Comparison of ENCODE assay signal across 18 mouse cellular contexts in genomic region chr2:6507071-6507470, GRCm38 (mm10).
DNase-seq lines count a peak whose midpoint lies in the region; ATAC-seq and TF ChIP-seq lines count a peak whose summit lies in the region.
"Had no signal": no experiment of that assay in that cellular context is flagged by ENCODE, and none has a peak within 500 bp of the region (broad histone marks: within the 10 kb centered on the region; RNA-seq: fewer than 3 reads in every experiment).

No protein-coding gene starts in this region.

- 0 out of 2 replicates have a peak overlapping the region, but pooled peaks have one; percentile 11 for H3K27ac ChIP-seq in forebrain, embryonic 10.5 days
- no peak overlapping the region for H3K27ac ChIP-seq in forebrain, embryonic 13.5 days
- no peak overlapping the region for H3K27ac ChIP-seq in hindbrain, embryonic 16.5 days (ENCODE audit: low read depth, low read length)
- no peak overlapping the region for H3K27ac ChIP-seq in hindbrain, embryonic 10.5 days
- H3K27ac ChIP-seq in limb, embryonic 14.5 days (replicated peaks; ENCODE audit: low read depth, low read length): 0 out of 2 replicates have a peak overlapping the region, but pooled peaks have one; percentile 13
- H3K27ac ChIP-seq: gastrocnemius, adult 2 months; intestine, embryonic 15.5 days; limb, embryonic 15.5 days; macrophage had no signal

- H3K9me3 ChIP-seq in forebrain, embryonic 10.5 days: no peaks in the 10 kb centered on the region
- no peaks in the 10 kb centered on the region for H3K9me3 ChIP-seq in forebrain, embryonic 13.5 days (replicated peaks)
- H3K9me3 ChIP-seq in hindbrain, embryonic 16.5 days (ENCODE audit: control insufficient read depth, low read length): no peaks in the 10 kb centered on the region
- H3K9me3 ChIP-seq in hindbrain, embryonic 10.5 days: no peaks in the 10 kb centered on the region
- H3K9me3 ChIP-seq in limb, embryonic 14.5 days (ENCODE audit: control insufficient read depth, low read length): no peaks in the 10 kb centered on the region
- H3K9me3 ChIP-seq: intestine, embryonic 15.5 days; limb, embryonic 15.5 days; midbrain, embryonic 12.5 days had no signal

- H3K4me1 ChIP-seq in forebrain, embryonic 10.5 days: peaks cover 14% of the 10 kb centered on the region
- H3K4me1 ChIP-seq in forebrain, embryonic 13.5 days: peaks cover 9% of the 10 kb centered on the region
- H3K4me1 ChIP-seq in hindbrain, embryonic 16.5 days (ENCODE audit: control insufficient read depth, insufficient read depth, low read depth, low read length): peaks cover 7% of the 10 kb centered on the region
- peaks cover 9% of the 10 kb centered on the region for H3K4me1 ChIP-seq in hindbrain, embryonic 10.5 days (replicated peaks)
- peaks cover 24% of the 10 kb centered on the region for H3K4me1 ChIP-seq in limb, embryonic 14.5 days (ENCODE audit: control insufficient read depth, insufficient read depth, low read length)
- H3K4me1 ChIP-seq: intestine, embryonic 15.5 days had no signal

- WGBS in forebrain, embryonic 10.5 days: 41% methylated on average over 3 of the region's 3 CpGs
- WGBS in forebrain, embryonic 13.5 days: 62% methylated on average over 3 of the region's 3 CpGs
- 56% methylated on average over 3 of the region's 3 CpGs for WGBS in hindbrain, embryonic 16.5 days
- WGBS in hindbrain, embryonic 10.5 days: 44% methylated on average over 3 of the region's 3 CpGs
- 33% methylated on average over 3 of the region's 3 CpGs for WGBS in limb, embryonic 14.5 days

- no peak overlapping the region for H3K4me3 ChIP-seq in forebrain, embryonic 10.5 days
- no peak overlapping the region for H3K4me3 ChIP-seq in forebrain, embryonic 13.5 days
- no peak overlapping the region for H3K4me3 ChIP-seq in hindbrain, embryonic 16.5 days (ENCODE audit: low read length)
- H3K4me3 ChIP-seq in hindbrain, embryonic 10.5 days: no peak overlapping the region
- no peak overlapping the region for H3K4me3 ChIP-seq in limb, embryonic 14.5 days (replicated peaks; ENCODE audit: low read length)
- H3K4me3 ChIP-seq: gastrocnemius, adult 2 months; intestine, embryonic 15.5 days; limb, embryonic 15.5 days; midbrain, embryonic 12.5 days had no signal

- TF ChIP-seq POLR2A in limb, embryonic 14.5 days (IDR thresholded peaks at IDR 0.05; ENCODE audit: borderline replicate concordance, extremely low read depth, insufficient read depth, insufficient read length): no peak

- no peak overlapping the region for H3K9ac ChIP-seq in forebrain, embryonic 13.5 days
- H3K9ac ChIP-seq in hindbrain, embryonic 16.5 days (ENCODE audit: low read depth, low read length): no peak overlapping the region
- H3K9ac ChIP-seq in limb, embryonic 14.5 days (ENCODE audit: low read depth, low read length, severe bottlenecking): no peak overlapping the region
- H3K9ac ChIP-seq: intestine, embryonic 15.5 days; limb, embryonic 15.5 days; midbrain, embryonic 12.5 days had no signal

- DNase-seq in forebrain, embryonic 10.5 days (ENCODE audit: extremely low spot score, low spot score): no peak
- no peak for DNase-seq in hindbrain, embryonic 10.5 days (ENCODE audit: low spot score)
- DNase-seq in brain, adult 2 months (ENCODE audit: low read depth, low spot score): peak; percentile 56
- no peak for DNase-seq in limb, embryonic 14.5 days (ENCODE audit: low spot score)
- no peak for DNase-seq in cerebellum, postnatal 36 days
- no peak for DNase-seq in natural killer cell, adult 2 months (ENCODE audit: low spot score in 2 of 2)
- DNase-seq: adrenal gland, postnatal 25 days; cerebellum, adult 9-10 months; gastrocnemius, adult 2 months; heart, postnatal 10 days; kidney, postnatal 14 days; lung, adult 18-20 months had no signal

- ATAC-seq in forebrain, embryonic 13.5 days: no peak
- peak; percentile 4; the same call in 1 of the 2 replicates for ATAC-seq in hindbrain, embryonic 16.5 days
- no peak for ATAC-seq in limb, embryonic 14.5 days (ENCODE audit: low FRiP score, low read depth)
- ATAC-seq: intestine, embryonic 15.5 days had no signal

- H3K36me3 ChIP-seq in forebrain, embryonic 10.5 days (replicated peaks): no peaks in the 10 kb centered on the region
- H3K36me3 ChIP-seq in forebrain, embryonic 13.5 days (ENCODE audit: poor library complexity, severe bottlenecking): no peaks in the 10 kb centered on the region
- H3K36me3 ChIP-seq in hindbrain, embryonic 16.5 days (ENCODE audit: control insufficient read depth, insufficient read depth, low read length): no peaks in the 10 kb centered on the region
- H3K36me3 ChIP-seq in hindbrain, embryonic 10.5 days: no peaks in the 10 kb centered on the region
- no peaks in the 10 kb centered on the region for H3K36me3 ChIP-seq in limb, embryonic 14.5 days (ENCODE audit: control insufficient read depth, insufficient read depth, low read length)
- H3K36me3 ChIP-seq: intestine, embryonic 15.5 days; limb, embryonic 15.5 days; midbrain, embryonic 12.5 days had no signal

- no peak overlapping the region for H3K4me2 ChIP-seq in forebrain, embryonic 13.5 days
- no peak overlapping the region for H3K4me2 ChIP-seq in hindbrain, embryonic 16.5 days (ENCODE audit: low read length)
- H3K4me2 ChIP-seq in limb, embryonic 14.5 days (replicated peaks; ENCODE audit: low read depth, low read length, severe bottlenecking): no peak overlapping the region
- H3K4me2 ChIP-seq: intestine, embryonic 15.5 days; limb, embryonic 15.5 days; midbrain, embryonic 12.5 days had no signal

- H3K27me3 ChIP-seq in forebrain, embryonic 10.5 days (ENCODE audit: poor library complexity, severe bottlenecking): no peaks in the 10 kb centered on the region
- H3K27me3 ChIP-seq in forebrain, embryonic 13.5 days: no peaks in the 10 kb centered on the region
- no peaks in the 10 kb centered on the region for H3K27me3 ChIP-seq in hindbrain, embryonic 16.5 days (replicated peaks; ENCODE audit: control insufficient read depth, insufficient read depth, low read length)
- H3K27me3 ChIP-seq in hindbrain, embryonic 10.5 days (ENCODE audit: insufficient read depth, poor library complexity, severe bottlenecking): no peaks in the 10 kb centered on the region
- H3K27me3 ChIP-seq in limb, embryonic 14.5 days (ENCODE audit: control insufficient read depth, insufficient read depth, low read length): no peaks in the 10 kb centered on the region
- H3K27me3 ChIP-seq: intestine, embryonic 15.5 days; limb, embryonic 15.5 days; midbrain, embryonic 12.5 days had no signal

Comparison
In these comparisons a context has a peak if more than half of its experiments do, and no peak if none do; other contexts are left out.
1. H3K27ac ChIP-seq: peak in forebrain, embryonic 10.5 days (single experiment) and limb, embryonic 14.5 days (single experiment); none in forebrain, embryonic 13.5 days (single experiment), hindbrain, embryonic 16.5 days (single experiment) and hindbrain, embryonic 10.5 days (single experiment).